Mouse (Mus musculus) intestine, embryonic 15.5 days (tissue): Measurements from ENCODE around the gene Lrrc36. TPM values are rescaled to one million over a fixed set of nuclear protein-coding genes. Genes with fewer than 3 reads are reported as not detected.
A peak's percentile ranks its signal among the peaks of the same experiment; 100 is the strongest.

Experiments used
- ATAC-seq: fragments of 200-750 bp; cut with Nextera tagmentation; 2 replicates; pipeline ENCODE4 v1.8.0; 2017; ENCODE audit warnings: moderate TSS enrichment, moderate library complexity
- H3K27ac ChIP-seq: fragments of 300-500 bp; sonication (generic); 2 replicates; pipeline ENCODE4 v1.5.1; 2015; ENCODE audit warnings: mild to moderate bottlenecking, inconsistent platforms
- H3K27me3 ChIP-seq: fragments of 300-500 bp; sonication (generic); replicated peaks from 2 replicates; pipeline ENCODE4 v1.6.1; 2015; ENCODE audit warnings: inconsistent platforms
- H3K36me3 ChIP-seq: fragments of 300-500 bp; sonication (generic); 2 replicates; pipeline ENCODE4 v1.6.1; 2015; ENCODE audit warnings: inconsistent platforms
- H3K4me1 ChIP-seq: fragments of 300-500 bp; sonication (generic); replicated peaks from 2 replicates; pipeline ENCODE4 v1.6.1; 2015; ENCODE audit warnings: inconsistent platforms
- H3K4me2 ChIP-seq: fragments of 300-500 bp; sonication (generic); replicated peaks from 2 replicates; pipeline ENCODE4 v1.6.1; 2015; ENCODE audit warnings: mild to moderate bottlenecking, inconsistent platforms
- H3K4me3 ChIP-seq: fragments of 300-500 bp; sonication (generic); replicated peaks from 2 replicates; pipeline ENCODE4 v1.5.1; 2015; ENCODE audit warnings: inconsistent platforms
- H3K9ac ChIP-seq: fragments of 300-500 bp; sonication (generic); 2 replicates; pipeline ENCODE4 v1.6.1; 2015; ENCODE audit warnings: inconsistent platforms
- H3K9me3 ChIP-seq: fragments of 300-500 bp; sonication (generic); 2 replicates; pipeline ENCODE4 v1.6.1; 2016; ENCODE audit warnings: inconsistent platforms
- WGBS: fragments of 180-500 bp; shearing (Covaris S2); methylation state at CpG from one replicate; pipeline ENCODE4 v1.1.7; 2015; 5-methylcytosine and 5-hydroxymethylcytosine counted together
- polyA plus RNA-seq: library from polyadenylated mRNA; unstranded; fragments of >200 nt; fragmentation: Nextera tagmentation; extraction: Ambion mirVana; gene quantifications from 2 replicates; pipeline ENCODE4 v1.2.1, GENCODE M21; 2015

Gene Lrrc36
- 0.24 and 0.26 TPM in 2 replicates for polyA plus RNA-seq

- H3K36me3 ChIP-seq = no peaks in the 10 kb centered on the region
- no peak within 1 kb of the TSS for H3K27ac ChIP-seq
- peak; percentile 90 for ATAC-seq
- peak within 1 kb of the TSS; percentile 71 for H3K4me2 ChIP-seq
- H3K9me3 ChIP-seq = no peaks in the 10 kb centered on the region
- peaks cover 7% of the 10 kb centered on the region for H3K4me1 ChIP-seq
- peak within 1 kb of the TSS; percentile 26 for H3K4me3 ChIP-seq
- H3K9ac ChIP-seq = no peak within 1 kb of the TSS
- WGBS = 1% methylated on average over 34 of the region's 34 CpGs
- H3K27me3 ChIP-seq = peaks cover 12% of the 10 kb centered on the region
These were observed at the start of gene Lrrc36, which contains the start of gene Kctd19 for GRCm38 (mm10) chr8:105413391-105413790. Gene Lrrc36 (plus strand): TSS chr8:105413571. Gene Kctd19 (minus strand): TSS chr8:105413502.

- 72% methylated on average over 2 of the region's 2 CpGs for WGBS
- no peak for ATAC-seq
- Histone ChIP-seq H3K4me3 (no peak overlapping the region), H3K27ac (no peak overlapping the region), H3K9ac (no peak overlapping the region), H3K4me2 (no peak overlapping the region), H3K27me3 (no peaks in the 10 kb centered on the region), H3K9me3 (no peaks in the 10 kb centered on the region), H3K36me3 (no peaks in the 10 kb centered on the region), H3K4me1 (peaks cover 10% of the 10 kb centered on the region)
These were observed 46.3 kb upstream of the Lrrc36 start for GRCm38 (mm10) chr8:105367107-105367506.

GRCm38 (mm10) chr8:105372473-105372872 lies 40.9 kb upstream of the Lrrc36 start:
- peaks cover 2% of the 10 kb centered on the region; the same call in 1 of the 2 replicates for H3K27me3 ChIP-seq
- H3K4me3 ChIP-seq = no peak overlapping the region
- no peaks in the 10 kb centered on the region for H3K4me1 ChIP-seq
- no peak overlapping the region for H3K9ac ChIP-seq
- ATAC-seq = no peak
- H3K4me2 ChIP-seq = no peak overlapping the region
- H3K36me3 ChIP-seq = no peaks in the 10 kb centered on the region
- H3K9me3 ChIP-seq = no peaks in the 10 kb centered on the region
- H3K27ac ChIP-seq = no peak overlapping the region
- WGBS = 83% methylated on average over 9 of the region's 9 CpGs

- Histone ChIP-seq H3K9ac (no peak within 1 kb of the TSS), H3K9me3 (no peaks in the 10 kb centered on the region), H3K27me3 (peaks cover 2% of the 10 kb centered on the region; the same call in 1 of the 2 replicates), H3K27ac (no peak within 1 kb of the TSS), H3K4me1 (no peaks in the 10 kb centered on the region), H3K36me3 (no peaks in the 10 kb centered on the region), H3K4me2 (0 out of 2 replicates have a peak within 1 kb of the TSS, but pooled peaks have one; percentile 58), H3K4me3 (no peak within 1 kb of the TSS)
- no peak for ATAC-seq
- 62% methylated on average over 2 of the region's 2 CpGs for WGBS
These were observed 40.3 kb upstream of the Lrrc36 start, which contains the start of gene Plekhg4 for GRCm38 (mm10) chr8:105373032-105373431. Gene Plekhg4 (plus strand): TSS chr8:105373274.

- Histone ChIP-seq H3K9me3 (no peaks in the 10 kb centered on the region), H3K4me2 (peak overlapping the region; percentile 58), H3K27me3 (peaks cover 2% of the 10 kb centered on the region; the same call in 1 of the 2 replicates), H3K27ac (no peak overlapping the region), H3K36me3 (no peaks in the 10 kb centered on the region), H3K9ac (no peak overlapping the region), H3K4me3 (peak overlapping the region; percentile 14; the same call in 1 of the 2 replicates), H3K4me1 (0 out of 2 replicates have a peak, but pooled peaks cover 6% of the 10 kb centered on the region)
- 29% methylated on average over 33 of the region's 33 CpGs for WGBS
- 0 out of 2 replicates have a peak, but pooled peaks have one; percentile 49 for ATAC-seq
These were observed 38.8 kb upstream of the Lrrc36 start for GRCm38 (mm10) chr8:105374513-105374966.

- H3K4me2 ChIP-seq = no peak overlapping the region
- ATAC-seq = no peak
- no peak overlapping the region for H3K27ac ChIP-seq
- WGBS = 50% methylated on average over 19 of the region's 19 CpGs
- H3K4me1 ChIP-seq = 0 out of 2 replicates have a peak, but pooled peaks cover 6% of the 10 kb centered on the region
- 0 out of 2 replicates have a peak, but pooled peaks cover 2% of the 10 kb centered on the region for H3K27me3 ChIP-seq
- H3K9ac ChIP-seq = no peak overlapping the region
- H3K9me3 ChIP-seq = no peaks in the 10 kb centered on the region
- H3K4me3 ChIP-seq = no peak overlapping the region
- no peaks in the 10 kb centered on the region for H3K36me3 ChIP-seq
These were observed 34.7 kb upstream of the Lrrc36 start for GRCm38 (mm10) chr8:105378673-105379072.

GRCm38 (mm10) chr8:105380308-105380707 lies 33.1 kb upstream of the Lrrc36 start:
- no peak overlapping the region for H3K4me3 ChIP-seq
- H3K27me3 ChIP-seq = no peaks in the 10 kb centered on the region
- H3K9me3 ChIP-seq = no peaks in the 10 kb centered on the region
- no peak for ATAC-seq
- 0 out of 2 replicates have a peak, but pooled peaks cover 6% of the 10 kb centered on the region for H3K4me1 ChIP-seq
- no peak overlapping the region for H3K9ac ChIP-seq
- 87% methylated on average over 12 of the region's 12 CpGs for WGBS
- H3K4me2 ChIP-seq = no peak overlapping the region
- H3K36me3 ChIP-seq = no peaks in the 10 kb centered on the region
- no peak overlapping the region for H3K27ac ChIP-seq

- no peak overlapping the region for H3K4me2 ChIP-seq
- H3K4me1 ChIP-seq = 0 out of 2 replicates have a peak, but pooled peaks cover under 1% of the 10 kb centered on the region
- no peaks in the 10 kb centered on the region for H3K27me3 ChIP-seq
- no peak for ATAC-seq
- H3K9ac ChIP-seq = no peak overlapping the region
- no peaks in the 10 kb centered on the region for H3K36me3 ChIP-seq
- 96% methylated on average over 2 of the region's 2 CpGs for WGBS
- H3K27ac ChIP-seq = no peak overlapping the region
- no peaks in the 10 kb centered on the region for H3K9me3 ChIP-seq
- H3K4me3 ChIP-seq = no peak overlapping the region
These were observed 29.3 kb upstream of the Lrrc36 start for GRCm38 (mm10) chr8:105384070-105384469.

- H3K9me3 ChIP-seq = no peaks in the 10 kb centered on the region
- WGBS = 54% methylated on average over 1 of the region's 1 CpGs
These were observed 26.2 kb upstream of the Lrrc36 start for GRCm38 (mm10) chr8:105387151-105387550.

GRCm38 (mm10) chr8:105389096-105389495 lies 24.3 kb upstream of the Lrrc36 start:
- 53% methylated on average over 6 of the region's 6 CpGs for WGBS
- Histone ChIP-seq H3K4me1 (no peaks in the 10 kb centered on the region), H3K27ac (no peak overlapping the region), H3K4me3 (no peak overlapping the region), H3K4me2 (no peak overlapping the region), H3K9ac (no peak overlapping the region), H3K27me3 (no peaks in the 10 kb centered on the region), H3K9me3 (no peaks in the 10 kb centered on the region), H3K36me3 (no peaks in the 10 kb centered on the region)
- ATAC-seq = no peak

More at GRCm38 (mm10) chr8:105387151-105387550, 26.2 kb upstream of the Lrrc36 start:
- Histone ChIP-seq H3K4me2 (no peak overlapping the region), H3K27me3 (no peaks in the 10 kb centered on the region), H3K36me3 (no peaks in the 10 kb centered on the region), H3K27ac (no peak overlapping the region), H3K9ac (no peak overlapping the region), H3K4me1 (no peaks in the 10 kb centered on the region), H3K4me3 (no peak overlapping the region)
- no peak for ATAC-seq

- no peak overlapping the region for H3K27ac ChIP-seq
- H3K9me3 ChIP-seq = no peaks in the 10 kb centered on the region
- no peaks in the 10 kb centered on the region for H3K27me3 ChIP-seq
- 86% methylated on average over 12 of the region's 12 CpGs for WGBS
- H3K4me2 ChIP-seq = no peak overlapping the region
- no peaks in the 10 kb centered on the region for H3K36me3 ChIP-seq
- no peaks in the 10 kb centered on the region for H3K4me1 ChIP-seq
- no peak overlapping the region for H3K4me3 ChIP-seq
- no peak for ATAC-seq
- H3K9ac ChIP-seq = no peak overlapping the region
These were observed 20.1 kb upstream of the Lrrc36 start for GRCm38 (mm10) chr8:105393089-105393787.

GRCm38 (mm10) chr8:105393915-105394314 lies 19.5 kb upstream of the Lrrc36 start:
- Histone ChIP-seq H3K4me1 (no peaks in the 10 kb centered on the region), H3K9ac (no peak overlapping the region), H3K4me2 (no peak overlapping the region), H3K9me3 (no peaks in the 10 kb centered on the region), H3K36me3 (no peaks in the 10 kb centered on the region), H3K27ac (no peak overlapping the region), H3K4me3 (no peak overlapping the region), H3K27me3 (no peaks in the 10 kb centered on the region)
- ATAC-seq = no peak
- WGBS = 69% methylated on average over 7 of the region's 7 CpGs
